Mouse (Mus musculus) G1E (cell line): ENCODE results near the gene Smyd2.

Experiments used
- CTCF ChIP-seq: IDR thresholded peaks from 2 replicates; pipeline ENCODE4 v1.5.1; 2012; ENCODE audit warnings: low read depth, low read length, inconsistent platforms, mixed read lengths
- GATA1 ChIP-seq: IDR thresholded peaks from 2 replicates; pipeline ENCODE4 v1.6.1; 2012; ENCODE audit warnings: borderline replicate concordance, low read length, inconsistent platforms, mixed read lengths
- GATA2 ChIP-seq: IDR thresholded peaks from 2 replicates; pipeline ENCODE4 v1.6.1; 2012; ENCODE audit warnings: low read depth, low read length, inconsistent platforms, borderline replicate concordance
- POLR2AphosphoS5 ChIP-seq: IDR thresholded peaks from 2 replicates; pipeline ENCODE4 v1.6.1; 2012; ENCODE audit warnings: low read depth, low read length, inconsistent platforms; ENCODE audit not compliant: insufficient replicate concordance
- TAL1 ChIP-seq: conservative IDR thresholded peaks from 2 replicates; pipeline ENCODE4 v1.6.1; 2012; ENCODE audit warnings: low read depth, low read length, inconsistent platforms, mixed read lengths

DNA sequence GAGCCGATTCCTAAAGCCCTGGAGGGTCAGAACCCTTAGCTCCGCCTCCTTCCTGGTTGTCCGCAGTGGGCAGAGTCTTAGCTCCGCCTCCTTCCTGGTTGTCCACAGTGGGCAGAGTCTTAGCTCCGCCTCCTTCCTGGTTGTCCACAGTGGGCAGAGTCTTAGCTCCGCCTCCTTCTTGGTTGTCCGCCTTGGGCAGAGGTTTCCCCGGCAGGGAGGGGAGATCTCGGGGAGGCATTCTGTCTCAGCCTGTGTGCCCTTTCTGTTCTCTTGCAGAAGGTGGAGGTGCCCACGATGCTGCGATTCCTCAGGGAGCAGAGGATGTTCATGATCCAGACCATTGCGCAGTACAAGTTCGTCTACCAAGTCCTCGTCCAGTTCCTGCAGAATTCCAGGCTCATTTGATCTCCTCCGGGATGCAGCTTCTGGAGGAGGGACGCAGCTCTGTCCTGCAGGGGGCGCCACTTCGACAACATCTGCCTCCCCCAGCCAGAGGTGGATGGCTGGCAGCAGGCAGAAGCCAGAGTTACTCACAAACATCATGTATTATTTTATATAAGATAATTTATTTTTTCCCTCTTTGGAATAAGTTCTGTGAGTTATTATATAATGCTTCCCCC, 52.4 kb downstream of the Smyd2 start:
- no peak for TF ChIP-seq TAL1
- no peak for TF ChIP-seq CTCF
- TF ChIP-seq GATA1 = no peak
- no peak for TF ChIP-seq GATA2
- TF ChIP-seq POLR2AphosphoS5 = no peak
